Mouse (Mus musculus) 3T3-L1 (cell line): ENCODE data around the gene Snupn.
"Not testable (repeated sequence)": the region's sequence is repeated elsewhere in the genome, so short reads cannot be mapped to it uniquely, and the experiment has no call there.

Experiments
- DNase-seq: peaks from one replicate; pipeline ENCODE4 v3.0.0-alpha.2; 2015; ENCODE audit warnings: low read depth, low spot score

The Snupn gene

DNA sequence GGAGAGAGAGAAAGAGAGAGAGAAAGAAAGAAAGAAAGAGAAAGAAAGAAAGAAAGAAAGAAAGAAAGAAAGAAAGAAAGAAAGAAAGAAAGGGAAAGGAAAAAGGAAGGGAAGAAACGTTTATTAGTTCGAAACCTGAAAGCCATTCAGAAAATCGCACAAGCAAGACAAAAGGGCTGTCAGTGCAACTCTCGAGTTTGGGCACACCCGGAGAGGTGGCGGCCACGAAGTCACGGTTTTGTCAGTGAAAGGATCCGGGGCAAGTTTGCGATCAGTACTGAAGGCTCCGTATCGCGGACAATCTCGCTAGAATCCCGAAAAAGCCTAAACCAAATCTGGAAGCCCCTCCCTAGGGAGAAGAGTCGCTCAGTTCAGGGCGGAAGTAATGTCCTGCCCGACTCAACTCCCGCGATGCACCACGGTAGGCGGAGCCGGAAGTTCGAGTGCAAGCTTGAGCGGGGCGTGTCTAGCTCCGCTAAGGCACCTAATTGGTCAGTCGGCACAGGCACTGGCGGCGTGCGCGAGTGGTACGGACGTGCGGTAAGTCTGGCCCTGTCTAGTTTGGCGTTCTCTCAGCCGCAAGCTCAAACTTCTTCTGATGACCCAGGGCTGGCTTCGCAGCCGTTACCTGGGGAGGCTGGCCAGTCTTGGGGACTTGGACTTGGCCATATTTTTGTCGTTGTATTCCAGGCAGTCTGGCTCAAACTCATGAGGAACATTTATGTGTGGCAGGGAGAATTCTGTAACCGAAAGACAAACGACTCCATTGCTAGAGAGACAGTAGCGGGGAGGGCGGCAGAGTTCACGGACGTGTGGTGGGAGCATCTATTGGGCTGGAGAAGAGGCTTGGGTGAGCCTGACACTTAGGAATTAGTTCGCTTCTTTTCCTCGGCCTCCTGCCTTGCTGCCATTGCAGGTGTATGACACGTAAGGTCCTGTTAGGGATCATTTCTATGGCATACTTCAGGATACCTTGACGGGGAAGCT, at the start of gene Snupn:
Gene Snupn (plus strand): TSS at position 465 of the 987 bp plus-strand sequence.
- peak; percentile 99 for DNase-seq

DNA sequence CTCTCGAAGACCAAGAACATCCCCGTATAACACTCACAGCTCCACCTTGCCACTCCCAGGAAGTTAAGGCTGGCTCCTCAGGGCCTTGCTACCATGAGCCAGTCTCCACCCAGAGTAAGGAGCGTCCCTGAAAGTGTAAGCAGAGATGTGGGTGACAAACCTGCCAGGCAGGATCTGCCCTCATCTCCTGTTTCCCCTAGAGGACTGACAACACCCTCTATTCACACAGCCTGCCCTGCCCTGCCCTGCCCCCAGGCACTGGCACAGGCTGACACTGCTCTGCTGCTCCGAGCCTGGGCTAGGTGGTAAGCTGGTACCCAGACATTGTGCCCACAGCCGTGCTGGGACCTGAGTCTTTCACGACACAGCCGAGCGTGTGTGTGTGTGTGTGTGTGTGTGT, 49.5 kb upstream of the Snupn start:
- DNase-seq, result no peak

DNA sequence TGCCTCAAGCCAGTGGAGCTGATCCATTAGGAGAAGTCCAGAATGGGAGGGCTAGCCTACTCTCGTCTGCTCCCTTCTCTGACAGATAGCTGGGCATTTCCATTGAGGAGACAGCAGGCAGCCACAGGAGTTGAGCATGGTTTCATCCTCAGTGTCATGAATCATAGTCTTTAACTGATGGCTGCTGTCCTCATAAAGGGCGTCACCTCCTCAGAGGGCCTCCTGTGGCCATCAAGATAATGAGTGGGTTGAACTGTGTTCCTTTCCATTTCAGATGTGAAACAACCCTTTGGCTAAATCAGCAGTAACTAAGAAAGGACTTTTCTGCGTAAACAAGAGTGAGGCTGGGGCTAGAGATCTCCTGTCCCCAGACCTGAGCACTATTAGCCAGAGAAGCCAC, 47.0 kb upstream of the Snupn start:
- no peak for DNase-seq

DNA sequence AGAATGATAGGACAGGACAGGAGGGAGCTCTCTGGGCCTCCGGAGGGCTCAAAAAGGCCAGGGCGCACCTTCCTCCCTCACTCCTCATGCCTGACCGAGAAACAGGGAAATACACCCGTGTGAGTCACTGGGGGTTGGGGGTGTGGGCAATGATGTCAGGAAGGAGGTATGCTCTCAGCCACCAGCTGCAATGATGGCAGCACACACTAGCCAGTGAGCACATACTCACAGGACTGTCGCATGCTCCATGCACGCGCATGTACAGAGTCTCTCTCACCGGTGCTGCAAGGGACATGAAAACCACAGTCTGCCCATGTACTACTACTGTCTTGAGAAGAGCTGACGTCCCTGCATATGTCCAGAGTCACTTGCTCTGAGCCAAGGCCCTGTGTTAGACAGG, 43.1 kb upstream of the Snupn start:
- peak; percentile 85 for DNase-seq

DNA sequence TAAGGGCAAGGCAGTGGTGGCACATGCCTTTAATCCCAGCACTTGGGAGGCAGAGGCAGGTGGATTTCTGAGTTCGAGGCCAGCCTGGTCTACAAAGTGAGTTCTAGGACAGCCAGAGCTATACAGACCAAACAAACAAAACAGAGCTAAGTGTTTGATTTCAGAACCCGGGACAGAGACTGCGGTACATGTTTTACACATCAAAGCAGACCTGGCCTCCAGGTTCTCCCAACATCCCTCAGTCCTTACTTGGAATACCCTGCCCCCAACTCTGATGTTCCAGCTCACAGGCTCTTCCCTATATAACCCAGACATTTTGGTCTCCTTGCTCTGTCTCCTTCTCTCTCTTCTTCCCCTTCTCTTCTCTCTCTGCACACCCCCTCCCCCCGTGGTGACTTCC, 40.7 kb upstream of the Snupn start:
- DNase-seq, result not testable (repeated sequence)

DNA sequence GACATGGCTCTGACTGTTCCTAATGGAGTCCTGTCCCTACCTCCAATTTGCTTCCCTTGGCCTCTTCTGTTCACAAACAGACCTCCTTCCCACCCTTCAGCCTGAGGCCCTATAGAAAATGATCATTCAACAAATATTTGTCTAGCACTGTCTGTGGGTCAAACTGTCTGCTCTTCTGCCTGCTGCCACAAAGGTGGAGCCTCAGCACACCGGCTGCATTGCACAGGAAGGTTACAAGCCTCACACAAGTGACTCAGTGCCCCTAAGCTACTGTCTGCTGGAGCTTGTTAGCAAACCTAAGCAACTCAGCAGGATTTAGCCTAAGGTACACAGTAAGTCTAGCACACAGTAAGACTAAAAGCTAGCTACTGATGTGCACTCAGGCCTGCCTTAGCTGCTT, 39.7 kb upstream of the Snupn start:
- DNase-seq, result peak; percentile 55

DNA sequence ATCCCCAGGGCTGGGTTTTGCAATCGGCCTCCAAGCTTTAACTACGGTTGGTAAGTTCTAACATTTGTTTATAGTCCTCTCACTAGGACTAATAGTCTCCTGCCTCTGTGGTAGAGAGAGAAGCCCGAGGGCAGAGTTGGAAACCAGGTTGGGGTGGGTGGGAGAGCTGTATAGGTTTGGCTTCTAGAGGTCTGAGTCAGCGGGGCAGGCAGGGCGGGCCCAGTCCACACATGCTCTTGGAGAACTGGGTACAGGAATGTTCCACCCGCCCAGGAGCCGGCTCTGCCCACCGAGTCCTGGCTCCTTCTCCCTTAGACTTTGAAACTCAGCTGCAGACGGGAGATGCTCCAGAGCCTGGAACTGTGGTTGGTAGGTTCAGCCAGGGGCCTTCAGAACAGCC, 36.7 kb upstream of the Snupn start:
- DNase-seq, result peak; percentile 93

DNA sequence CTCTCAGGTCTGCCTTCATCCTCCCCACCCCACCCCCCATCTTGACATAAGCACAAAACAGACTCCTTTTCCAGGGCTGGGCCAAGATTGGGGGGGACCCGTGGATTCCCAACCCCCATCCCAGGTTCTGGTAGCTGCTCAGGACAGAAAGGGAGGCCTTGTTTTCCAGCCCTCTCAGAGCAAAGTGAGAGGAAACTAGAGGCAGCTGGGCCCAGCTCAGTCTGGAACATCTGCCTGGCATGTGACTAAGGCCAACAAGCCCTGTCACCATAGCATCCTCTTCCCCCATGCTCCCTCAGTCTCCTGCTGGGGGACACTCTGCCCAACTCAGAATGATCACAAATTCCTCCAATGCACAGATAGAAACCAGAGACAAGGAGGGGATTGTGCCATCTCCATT, 35.6 kb upstream of the Snupn start:
- peak; percentile 20 for DNase-seq

DNA sequence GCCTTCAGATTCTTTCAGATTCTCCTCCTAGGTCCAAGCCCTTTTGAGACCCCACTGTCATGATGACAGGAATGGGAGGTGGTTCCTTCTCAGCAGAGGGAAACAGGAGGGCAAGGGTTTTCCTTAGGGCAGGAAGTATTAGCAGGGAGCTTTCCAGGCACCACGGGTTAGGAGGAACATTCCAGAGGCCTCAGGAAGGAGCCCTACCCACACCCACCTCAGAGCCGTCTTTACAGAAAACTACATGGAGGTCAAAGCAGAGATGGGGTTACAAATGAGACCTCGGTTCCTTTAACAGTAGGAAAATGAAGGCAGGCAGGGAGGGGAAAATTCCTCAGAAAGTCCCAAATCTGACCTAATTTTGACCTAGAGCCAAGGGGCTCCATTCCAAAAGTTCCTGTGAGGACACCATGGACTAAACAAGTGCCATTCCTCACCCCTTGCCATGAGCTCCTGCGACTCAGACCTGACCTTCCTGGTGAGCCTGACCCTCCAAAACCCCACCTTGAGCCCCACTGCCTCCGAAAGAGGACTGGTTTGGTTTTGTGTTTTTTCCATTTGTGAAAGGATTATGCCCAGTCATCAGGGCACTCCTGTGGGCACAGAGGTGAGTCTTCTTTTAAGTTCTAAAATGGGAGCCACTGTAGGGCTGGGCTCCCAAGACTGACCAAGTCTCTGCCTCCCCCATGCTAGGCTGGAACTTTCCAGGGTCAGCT, 34.8 kb upstream of the Snupn start:
- peak; percentile 48 for DNase-seq

DNA sequence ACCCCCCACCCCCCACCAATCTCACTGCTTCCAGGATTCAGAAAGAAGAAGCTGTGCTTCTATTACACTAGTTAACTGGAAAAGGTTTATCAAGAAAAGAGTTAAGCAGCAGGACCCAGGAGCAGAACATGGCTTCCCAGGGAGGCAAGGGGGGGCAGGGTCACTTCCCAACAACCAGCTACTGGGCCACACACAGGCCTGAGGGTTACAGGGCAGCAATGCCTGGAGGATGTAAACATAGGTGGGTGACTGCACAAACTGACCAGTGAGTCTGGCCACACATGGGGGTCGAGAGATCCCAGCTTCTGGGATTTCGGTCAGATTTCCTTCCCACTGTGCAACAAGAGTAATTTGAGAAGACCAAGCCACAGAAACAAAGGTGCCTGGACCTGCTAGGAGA, 33.5 kb upstream of the Snupn start:
- DNase-seq, result no peak

DNA sequence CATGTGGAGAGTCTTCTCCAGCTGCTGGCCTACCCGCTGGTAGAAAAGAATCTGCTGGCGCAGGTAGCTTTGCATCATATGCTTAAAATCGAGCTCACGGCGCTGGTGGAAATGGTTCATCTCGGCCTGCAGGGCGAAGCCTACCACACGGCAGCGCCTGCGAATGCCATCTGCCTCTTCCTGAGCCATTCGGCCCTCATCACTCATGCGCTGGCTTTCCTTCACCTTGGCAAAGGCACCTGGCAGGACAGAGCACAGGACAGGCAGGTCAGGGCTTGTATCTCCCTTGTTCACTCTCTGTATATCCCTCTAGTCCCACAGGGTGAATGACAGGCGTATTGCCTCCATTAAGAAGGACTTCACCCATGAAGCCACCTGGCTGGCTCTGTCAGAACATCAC, 32.2 kb upstream of the Snupn start:
- no peak for DNase-seq

DNA sequence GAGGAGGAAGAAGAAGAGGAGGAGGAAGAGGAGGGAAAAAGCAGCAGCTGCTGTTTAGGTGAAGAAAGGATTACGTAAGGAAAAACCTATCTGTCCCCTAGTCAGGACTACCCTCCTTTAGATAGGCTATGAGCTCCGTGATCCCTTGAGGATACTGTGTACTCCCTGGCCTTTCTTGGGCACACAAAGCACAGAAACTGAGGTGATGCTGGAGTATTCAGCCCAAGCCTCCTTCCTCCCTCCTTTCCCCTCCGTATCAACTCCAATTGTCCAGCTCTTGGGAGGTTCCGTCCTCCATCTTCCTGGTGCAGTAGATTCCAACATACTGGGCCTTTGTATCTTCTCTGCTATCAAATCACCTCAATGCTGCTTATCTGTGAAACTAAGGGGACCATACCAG, 27.9 kb upstream of the Snupn start:
- no peak for DNase-seq

DNA sequence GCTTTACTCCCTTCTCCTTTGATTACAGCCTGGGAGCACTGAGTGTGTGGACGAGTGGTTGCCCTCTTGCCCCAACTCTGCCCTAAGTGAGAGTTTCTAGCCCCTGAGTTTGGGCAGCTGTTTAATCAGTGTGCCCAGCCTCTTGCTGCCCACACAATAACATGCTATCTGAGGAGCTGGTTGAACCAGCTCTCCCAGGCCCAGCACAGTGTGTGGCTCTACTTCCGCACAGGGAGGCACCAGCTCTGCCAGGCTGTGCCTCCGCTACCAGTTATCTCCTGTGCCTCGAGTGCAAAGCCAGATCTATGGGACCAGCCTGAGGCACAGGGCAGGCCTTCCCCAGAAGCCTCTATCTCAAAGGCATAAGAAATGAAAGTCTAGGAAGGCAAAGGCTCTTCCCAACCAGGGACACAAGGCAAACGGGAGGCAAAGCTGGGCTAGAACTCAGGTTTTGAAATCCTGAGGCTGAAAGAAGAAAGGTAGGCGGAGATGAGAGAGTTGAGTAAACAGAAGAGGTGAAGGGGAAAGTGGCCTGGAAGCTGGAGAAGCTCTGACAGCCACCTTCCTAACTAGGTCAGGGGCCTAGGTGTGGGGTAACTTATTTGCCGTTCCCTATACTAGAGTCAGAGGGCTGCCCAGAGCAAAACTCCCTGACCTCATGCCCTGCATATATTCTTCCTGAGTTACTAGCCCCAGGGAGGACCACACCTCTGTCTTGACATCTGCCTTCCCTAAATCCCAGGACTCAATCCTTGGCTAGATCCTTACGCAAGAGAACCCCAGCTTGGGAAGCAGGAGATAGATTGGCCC, 26.6 kb upstream of the Snupn start:
- DNase-seq, result no peak

DNA sequence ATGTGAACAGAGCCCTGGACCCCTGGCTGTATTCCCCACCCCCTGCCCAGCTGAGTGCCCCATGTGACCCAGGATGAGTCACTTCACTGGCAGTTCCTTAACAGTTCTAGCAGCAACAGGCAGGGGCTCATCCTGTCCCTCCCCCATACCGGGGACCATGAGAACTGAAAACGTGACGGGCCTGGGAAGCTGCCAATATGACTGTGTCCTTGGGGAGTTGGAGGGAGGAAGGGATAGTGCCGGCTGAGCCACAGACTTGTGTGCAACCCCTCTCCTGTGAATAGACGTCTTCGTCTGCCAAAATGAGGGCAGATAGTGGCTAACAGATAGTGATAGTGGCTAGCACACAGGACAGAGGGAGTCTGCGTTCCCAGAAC, 26.0 kb upstream of the Snupn start:
- DNase-seq, result peak; percentile 92

DNA sequence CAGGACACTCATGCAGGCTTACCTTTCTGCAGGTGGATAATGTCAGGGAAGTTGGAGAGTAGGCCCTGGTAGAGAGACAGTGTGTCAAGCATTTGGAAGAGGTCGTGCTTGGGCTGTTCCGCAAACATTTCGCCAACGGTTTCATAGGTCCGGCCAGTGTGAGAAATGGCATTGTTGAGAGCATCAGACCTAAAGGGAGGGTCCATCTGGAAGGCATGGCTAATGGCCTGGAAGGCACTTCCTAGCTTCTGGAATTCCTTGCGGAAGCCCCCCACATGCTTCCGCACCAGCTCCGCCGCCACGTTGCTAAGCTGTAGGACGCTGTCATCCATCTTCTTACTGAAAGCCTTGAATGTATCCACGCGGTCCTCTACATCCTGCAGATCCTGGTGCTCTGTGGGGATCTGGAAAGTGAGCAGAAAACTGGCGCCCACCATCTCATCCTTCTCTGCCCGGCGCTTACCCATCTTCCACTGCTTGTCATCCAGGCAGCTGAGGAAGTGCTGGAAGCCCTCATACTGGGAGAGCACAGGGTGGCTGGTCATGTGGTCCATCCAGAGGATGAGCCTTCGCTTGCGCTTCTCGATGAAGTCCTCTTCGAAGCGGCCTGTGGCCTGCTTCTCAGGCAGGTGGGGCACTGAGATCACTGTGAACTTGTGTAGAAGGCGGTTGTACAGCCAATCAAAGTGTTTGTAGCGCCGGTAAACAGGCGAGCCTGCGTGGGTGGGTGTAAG, 25.2 kb upstream of the Snupn start:
- DNase-seq, result no peak

DNA sequence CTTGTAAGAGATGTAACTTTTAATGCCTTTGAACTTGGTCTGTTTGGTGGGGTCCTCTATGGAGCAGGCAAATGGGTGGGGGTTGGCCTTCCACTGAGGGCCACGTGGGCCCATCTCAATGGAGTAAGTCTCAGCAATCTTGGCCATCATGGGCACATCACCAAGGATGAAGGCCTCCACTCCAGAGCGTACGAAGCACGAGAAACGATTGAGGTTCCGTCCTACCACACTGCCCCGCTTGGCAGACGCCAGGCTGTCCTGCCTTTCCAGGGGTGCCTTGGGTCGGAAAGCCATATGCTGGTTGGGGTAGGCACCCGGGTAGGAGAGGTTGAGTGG, 24.7 kb upstream of the Snupn start:
- no peak for DNase-seq

DNA sequence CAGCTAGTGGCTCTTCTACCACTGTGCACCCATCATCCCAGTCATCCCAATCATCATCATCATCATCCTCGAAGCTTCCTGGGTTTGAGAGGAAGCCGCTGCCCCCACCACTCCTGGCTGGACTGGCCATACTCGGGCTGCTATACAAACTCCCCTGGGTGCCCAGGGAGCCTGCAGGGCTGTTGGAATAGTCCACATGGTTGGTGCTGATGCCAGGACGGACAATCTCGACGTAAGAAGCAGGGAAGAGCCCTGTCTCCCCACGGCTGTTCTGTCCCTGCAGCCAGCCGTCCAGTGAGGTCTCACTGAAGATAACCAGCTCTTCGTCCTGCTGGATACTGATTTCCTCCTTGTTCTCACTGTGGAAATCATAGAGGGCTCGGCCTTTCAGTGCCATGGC, 24.3 kb upstream of the Snupn start:
- no peak for DNase-seq

DNA sequence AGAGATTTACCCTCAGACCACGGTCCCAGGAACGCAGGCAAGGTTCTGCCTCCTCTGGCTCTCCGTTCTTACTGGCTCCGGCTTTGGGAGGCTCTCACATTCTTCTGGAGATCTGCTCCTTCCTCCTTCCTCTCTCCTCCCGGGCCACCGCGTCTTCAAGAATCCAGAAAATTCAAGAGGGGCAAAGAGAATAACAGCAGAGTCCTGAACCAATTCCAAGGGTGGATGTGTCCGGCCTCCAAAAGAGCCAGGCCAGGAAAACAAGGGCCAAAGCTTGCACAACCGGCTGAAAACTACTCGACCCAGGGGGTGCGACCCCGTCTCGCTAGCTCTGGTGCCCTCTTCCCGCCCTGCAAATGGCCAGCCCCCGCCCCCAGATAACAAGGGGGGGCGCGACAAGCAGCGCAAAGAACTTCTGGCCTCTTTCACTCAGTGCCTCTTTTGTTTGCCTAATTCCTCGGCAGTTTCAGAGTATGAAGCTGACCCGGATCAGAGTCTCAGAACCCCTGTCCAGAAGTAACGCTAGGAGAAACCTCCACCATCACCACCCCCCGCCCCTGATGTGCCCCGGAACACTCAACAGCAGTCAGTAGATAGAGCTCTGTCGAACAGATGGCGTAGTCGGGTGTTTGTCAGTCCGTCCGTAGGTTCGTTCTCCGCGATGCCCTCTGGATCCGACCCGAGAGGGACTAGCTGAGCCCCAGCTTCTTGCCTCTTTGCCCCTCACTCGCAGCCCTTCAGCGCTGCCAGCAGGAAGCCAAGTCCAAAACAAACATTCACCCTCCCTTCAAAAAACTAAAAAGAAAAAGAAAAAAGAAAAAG, 23.3 kb upstream of the Snupn start:
- peak; percentile 63 for DNase-seq

DNA sequence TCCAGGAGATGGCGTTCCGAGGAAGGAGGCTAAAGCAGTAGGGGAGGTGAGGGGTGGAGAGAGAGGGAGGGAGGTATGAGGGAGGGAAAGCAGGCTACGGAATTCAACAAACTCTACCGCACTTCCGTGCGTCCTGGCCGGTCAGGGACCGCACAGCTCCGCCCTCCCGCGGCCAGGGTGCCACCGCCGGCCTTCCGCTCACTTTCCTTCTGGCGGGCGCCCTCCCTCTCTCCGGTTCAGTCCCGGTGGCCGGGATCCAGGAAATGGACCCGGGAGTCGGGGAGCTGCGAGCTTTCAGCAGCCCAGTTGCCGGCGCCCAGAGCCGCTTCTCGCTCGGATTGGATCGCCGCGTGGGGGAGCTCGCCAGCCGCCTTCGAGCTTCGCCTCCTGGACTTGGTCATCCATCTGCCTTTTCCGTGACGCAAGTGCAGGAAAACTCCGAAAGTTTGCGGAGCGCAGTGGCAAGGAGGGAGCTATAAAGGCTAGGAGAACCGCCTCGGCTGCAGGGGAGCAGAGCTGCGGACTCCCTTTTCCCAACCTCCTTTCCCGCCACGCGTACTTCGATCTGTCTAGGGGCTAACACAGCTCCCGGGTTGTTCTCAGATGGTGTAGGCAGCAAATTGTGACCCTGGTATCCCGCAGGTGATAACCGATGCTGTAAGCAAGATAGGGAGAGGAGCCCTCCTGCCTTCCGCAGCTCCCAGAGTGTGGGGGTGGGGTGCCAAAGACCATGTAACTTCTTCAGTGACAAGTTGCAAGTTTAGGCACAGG, 22.5 kb upstream of the Snupn start, which contains the start of gene Snx33:
Gene Snx33 (minus strand): TSS at position 331 of the 771 bp plus-strand sequence.
- DNase-seq, result peak; percentile 92

DNA sequence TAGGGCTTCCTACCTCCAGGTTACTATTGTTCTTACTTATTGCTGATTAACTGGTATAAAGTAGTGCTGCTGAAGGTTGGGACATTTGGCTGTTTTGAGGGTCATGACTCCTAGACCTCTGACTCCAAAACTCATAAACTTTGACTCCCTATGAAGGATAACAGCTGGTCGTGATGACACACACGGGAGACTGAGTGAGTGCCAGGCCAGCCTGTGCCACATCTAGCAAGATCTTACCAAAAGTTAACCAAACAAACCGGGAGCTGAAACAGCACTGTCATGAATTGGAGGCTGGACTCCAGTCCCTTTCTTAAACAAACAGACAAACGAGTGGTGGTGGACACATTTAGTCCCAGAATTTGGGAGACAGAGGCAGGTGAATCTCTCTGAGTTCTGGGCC, 21.2 kb upstream of the Snupn start:
- DNase-seq, result no peak
